Mouse (Mus musculus): ENCODE results near the gene Egfr.

DNA sequence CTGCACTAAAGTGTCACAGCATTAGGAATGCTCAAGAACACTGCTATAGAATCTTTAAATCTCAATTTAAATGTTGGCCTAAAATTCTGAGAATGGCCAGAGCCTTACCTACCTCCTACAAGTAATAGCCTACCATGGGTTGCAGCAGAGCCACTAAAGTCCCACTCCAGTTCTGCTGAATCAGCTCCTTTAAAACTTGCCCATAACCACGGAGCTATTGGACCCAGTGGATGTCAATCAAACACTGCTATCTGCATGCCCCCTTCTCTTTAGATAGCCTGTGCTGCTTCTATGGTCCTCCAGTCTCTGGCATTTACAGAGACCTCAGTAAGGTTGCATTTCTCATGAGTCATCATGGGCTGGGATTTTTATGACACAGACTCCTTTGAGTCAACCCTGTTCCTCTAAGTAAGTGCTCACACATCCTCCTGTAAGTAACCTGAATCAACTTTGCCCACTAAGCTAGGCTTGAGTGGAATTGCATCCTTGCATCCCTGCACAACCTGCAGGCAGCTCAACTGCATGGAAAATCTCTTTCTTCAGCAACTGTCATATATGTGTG lies 16.8 kb upstream of the Egfr start:
- no peak for TF ChIP-seq CTCF (IDR thresholded peaks at IDR 0.05; ENCODE audit: borderline replicate concordance, insufficient read depth, low read length)
- TF ChIP-seq POLR2A (IDR thresholded peaks at IDR 0.05; ENCODE audit: low read depth, low read length) = no peak
